Mouse (Mus musculus) midbrain, embryonic 14.5 days (tissue): ENCODE results near the gene Lax1. TPM values are rescaled to one million over a fixed set of nuclear protein-coding genes. Genes with fewer than 3 reads are reported as not detected.

Source experiments
- ATAC-seq: fragments of 200-750 bp; cut with Nextera tagmentation; 2 replicates; pipeline ENCODE4 v1.8.0; 2017; ENCODE audit warnings: moderate number of reproducible peaks, moderate library complexity; ENCODE audit not compliant: low FRiP score, low TSS enrichment
- DNase-seq: peaks from one replicate; pipeline ENCODE4 v3.0.0-alpha.2; 2015
- H3K27ac ChIP-seq: fragments of 300-500 bp; sonication (generic); replicated peaks from 2 replicates; pipeline ENCODE4 v1.5.1; 2014; ENCODE audit warnings: mild to moderate bottlenecking, low read depth, low read length, moderate library complexity
- H3K27me3 ChIP-seq: fragments of 300-500 bp; sonication (generic); 2 replicates; pipeline ENCODE4 v1.6.1; 2014; ENCODE audit warnings: low read length, control low read depth, mixed read lengths; ENCODE audit not compliant: control insufficient read depth, insufficient read depth
- H3K36me3 ChIP-seq: fragments of 300-500 bp; sonication (generic); 2 replicates; pipeline ENCODE4 v1.6.1; 2014; ENCODE audit warnings: low read length, control low read depth; ENCODE audit not compliant: control insufficient read depth, insufficient read depth
- H3K4me1 ChIP-seq: fragments of 300-500 bp; sonication (generic); 2 replicates; pipeline ENCODE4 v1.6.1; 2014; ENCODE audit warnings: mild to moderate bottlenecking, antibody characterized with exemption, low read length, control low read depth; ENCODE audit not compliant: control insufficient read depth, insufficient read depth
- H3K4me2 ChIP-seq: fragments of 300-500 bp; sonication (generic); 2 replicates; pipeline ENCODE4 v1.6.1; 2014; ENCODE audit warnings: mild to moderate bottlenecking, low read length, moderate library complexity
- H3K4me3 ChIP-seq: fragments of 300-500 bp; sonication (generic); replicated peaks from 2 replicates; pipeline ENCODE4 v1.5.1; 2014; ENCODE audit warnings: low read depth, low read length
- H3K9ac ChIP-seq: fragments of 300-500 bp; sonication (generic); replicated peaks from 2 replicates; pipeline ENCODE4 v1.6.1; 2014; ENCODE audit warnings: mild to moderate bottlenecking, low read length, moderate library complexity
- H3K9me3 ChIP-seq: fragments of 300-500 bp; sonication (generic); 2 replicates; pipeline ENCODE4 v1.6.1; 2016; ENCODE audit warnings: low read length, control low read depth, mixed read lengths; ENCODE audit not compliant: control insufficient read depth
- WGBS: fragments of 180-500 bp; shearing (Covaris S2); extraction: QIAGEN DNeasy Blood & Tissue Kit; methylation state at CpG from one replicate; pipeline ENCODE4 v1.1.7; 2014; 5-methylcytosine and 5-hydroxymethylcytosine counted together
- polyA plus RNA-seq: library from polyadenylated mRNA; unstranded; fragments of >200 nt; fragmentation: Nextera tagmentation; extraction: Ambion mirVana; gene quantifications from 2 replicates; pipeline ENCODE4 v1.2.1, GENCODE M21; 2014

Lax1 gene
- polyA plus RNA-seq, 1 experiment from 2014 or later: not detected

DNA sequence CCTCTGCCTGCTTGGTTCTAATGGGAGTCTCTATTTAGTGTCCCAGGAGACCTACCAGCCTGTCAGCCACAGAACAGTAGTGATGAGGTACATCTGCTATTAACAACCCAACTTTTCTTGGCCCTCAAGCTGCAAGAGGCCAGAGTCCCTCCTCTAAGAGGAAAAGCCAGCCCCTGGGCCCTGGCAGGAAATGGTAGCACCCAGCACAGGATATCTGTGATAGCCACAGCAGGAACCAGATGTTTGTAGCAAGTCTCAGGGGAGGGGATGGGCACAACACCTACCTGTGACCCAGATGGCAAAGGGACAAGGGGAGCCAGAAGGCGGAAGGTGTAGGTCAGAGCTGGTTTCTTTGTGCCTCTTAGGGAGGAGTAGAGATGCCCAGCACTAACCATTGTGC lies 5.0 kb upstream of the Lax1 start:
- 95% methylated on average over 1 of the region's 1 CpGs for WGBS

DNA sequence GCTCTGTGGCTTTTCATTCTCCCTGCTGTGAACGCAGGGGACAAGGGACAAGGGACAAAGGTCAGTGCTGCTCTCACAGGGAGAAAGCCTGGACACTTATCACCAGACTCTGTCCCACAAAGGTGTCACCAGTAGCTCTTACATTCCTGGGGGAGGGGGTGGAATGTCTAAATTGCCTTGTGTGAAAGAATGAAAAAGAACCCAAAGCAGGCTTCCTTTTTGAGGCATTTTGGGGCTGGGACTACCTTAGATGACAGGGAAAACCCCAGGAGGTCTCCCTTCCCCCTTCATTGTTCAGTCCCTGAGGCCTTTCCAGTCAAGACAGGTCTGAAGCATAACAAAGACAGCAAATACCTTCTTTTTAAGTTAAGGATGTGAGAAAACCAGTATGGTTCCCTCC lies 4.4 kb upstream of the Lax1 start:
- Histone ChIP-seq H3K9me3 (no peaks in the 10 kb centered on the region), H3K36me3 (no peaks in the 10 kb centered on the region), H3K9ac (no peak overlapping the region), H3K27ac (no peak overlapping the region), H3K4me1 (no peaks in the 10 kb centered on the region), H3K27me3 (no peaks in the 10 kb centered on the region), H3K4me2 (no peak overlapping the region), H3K4me3 (no peak overlapping the region)
- no peak for DNase-seq
- 0% methylated on average over 1 of the region's 1 CpGs for WGBS
- no peak for ATAC-seq

More for the DNA sequence above, 5.0 kb upstream of the Lax1 start:
- Histone ChIP-seq H3K36me3 (no peaks in the 10 kb centered on the region), H3K27ac (no peak overlapping the region), H3K4me2 (no peak overlapping the region), H3K27me3 (no peaks in the 10 kb centered on the region), H3K4me3 (no peak overlapping the region), H3K9me3 (no peaks in the 10 kb centered on the region), H3K4me1 (no peaks in the 10 kb centered on the region), H3K9ac (no peak overlapping the region)
- DNase-seq (no peak), ATAC-seq (no peak)

DNA sequence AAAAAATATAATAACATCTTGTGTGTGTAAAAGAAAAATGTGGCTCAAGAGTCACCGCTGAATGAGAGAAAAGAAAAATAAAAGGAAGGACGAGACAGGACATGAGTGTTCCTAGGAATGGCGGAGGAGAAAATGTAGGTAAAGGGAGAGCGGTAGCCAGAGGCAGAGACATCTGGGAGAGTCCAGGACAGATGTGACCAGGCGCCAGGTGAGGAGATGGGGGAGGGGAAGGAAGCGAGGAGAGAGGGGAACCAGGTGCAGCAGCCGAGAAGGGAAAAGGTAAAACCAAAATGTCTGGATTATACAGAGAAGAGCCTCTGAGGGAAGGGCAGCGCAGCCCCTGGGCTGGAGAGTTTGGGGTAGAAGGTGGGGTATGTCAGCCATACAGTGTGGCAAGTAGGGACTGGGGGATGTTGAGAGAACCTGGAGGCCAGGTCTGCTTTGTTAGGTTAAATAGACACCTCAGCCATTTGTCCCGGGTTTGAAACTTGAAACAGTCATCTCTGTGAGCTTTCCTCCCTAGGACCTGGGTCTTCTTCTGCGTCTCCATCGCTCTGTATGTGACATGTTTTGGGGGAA lies 3.7 kb upstream of the Lax1 start:
- Histone ChIP-seq H3K4me2 (no peak overlapping the region), H3K27me3 (no peaks in the 10 kb centered on the region), H3K9me3 (no peaks in the 10 kb centered on the region), H3K9ac (no peak overlapping the region), H3K27ac (no peak overlapping the region), H3K36me3 (no peaks in the 10 kb centered on the region), H3K4me1 (no peaks in the 10 kb centered on the region), H3K4me3 (no peak overlapping the region)
- ATAC-seq (no peak), DNase-seq (no peak)
- 74% methylated on average over 11 of the region's 11 CpGs for WGBS

DNA sequence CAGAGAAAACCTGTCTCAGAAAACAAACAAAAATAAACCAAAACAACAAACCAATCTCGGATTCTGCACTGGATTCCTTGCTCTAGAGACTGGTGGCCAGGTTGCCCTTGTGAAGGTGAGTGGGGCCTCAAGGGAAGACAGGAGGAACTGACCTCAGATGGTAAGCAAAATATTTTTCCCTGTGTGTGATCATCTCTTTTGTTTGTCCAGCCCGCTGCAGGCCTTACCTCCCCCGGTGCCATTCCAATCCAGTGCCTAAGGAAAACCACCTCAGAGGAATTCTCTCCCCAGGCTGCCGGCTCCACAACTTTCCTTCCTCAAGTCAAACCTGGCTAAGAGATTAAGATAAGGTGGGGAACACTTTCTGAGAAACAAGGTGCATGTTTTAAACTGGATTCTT lies 2.3 kb upstream of the Lax1 start:
- DNase-seq (no peak), ATAC-seq (no peak)
- no peaks in the 10 kb centered on the region for H3K36me3 ChIP-seq
- H3K9me3 ChIP-seq: no peaks in the 10 kb centered on the region
- H3K4me3 ChIP-seq: no peak overlapping the region
- H3K27ac ChIP-seq: no peak overlapping the region
- no peaks in the 10 kb centered on the region for H3K4me1 ChIP-seq
- WGBS: 40% methylated on average over 4 of the region's 4 CpGs
- no peak overlapping the region for H3K9ac ChIP-seq
- no peaks in the 10 kb centered on the region for H3K27me3 ChIP-seq
- H3K4me2 ChIP-seq: no peak overlapping the region

DNA sequence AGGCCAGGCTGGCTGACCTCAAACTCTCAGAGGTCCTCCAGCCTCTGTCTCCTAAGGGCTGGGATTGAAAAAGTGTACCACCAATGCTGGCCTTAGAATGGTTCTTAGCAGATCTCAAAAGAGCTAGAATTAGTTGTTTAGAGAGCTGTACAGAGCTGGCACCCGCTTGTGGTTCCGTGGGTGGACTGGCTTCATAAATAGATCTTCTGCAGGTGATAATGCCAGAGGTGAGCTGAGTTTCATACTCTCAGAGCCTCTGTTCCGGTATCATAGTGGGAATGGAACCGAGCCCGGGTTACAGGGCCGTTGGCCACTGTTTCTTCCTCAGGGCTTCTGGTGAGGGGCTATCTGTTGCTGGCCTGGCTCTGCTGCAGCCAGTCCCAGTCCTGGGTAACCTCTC lies 1.1 kb upstream of the Lax1 start:
- Histone ChIP-seq H3K9me3 (no peaks in the 10 kb centered on the region), H3K27ac (no peak overlapping the region), H3K4me2 (no peak overlapping the region), H3K9ac (no peak overlapping the region), H3K27me3 (no peaks in the 10 kb centered on the region), H3K4me3 (no peak overlapping the region), H3K4me1 (no peaks in the 10 kb centered on the region), H3K36me3 (no peaks in the 10 kb centered on the region)
- 94% methylated on average over 6 of the region's 6 CpGs for WGBS
- ATAC-seq: no peak
- DNase-seq: no peak

DNA sequence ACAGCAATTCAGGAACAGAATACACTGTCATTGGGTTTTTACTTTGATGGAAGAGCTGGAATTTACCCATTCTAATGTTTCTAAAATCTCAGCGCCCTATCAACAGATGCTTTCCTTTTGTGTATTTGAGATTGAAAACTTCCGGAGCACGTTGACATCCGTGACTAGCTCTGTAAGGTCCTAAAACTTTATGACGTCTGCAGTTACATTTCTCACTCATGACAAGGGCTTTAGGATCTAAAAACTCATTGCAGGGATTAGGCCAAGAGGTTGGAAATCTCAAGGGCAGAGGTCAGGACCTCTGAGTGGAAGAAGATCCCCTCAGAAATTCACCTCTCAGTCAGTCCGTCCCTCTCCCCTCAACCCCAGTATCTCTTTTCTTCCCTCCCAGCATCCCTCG lies 1.6 kb downstream of the Lax1 start:
- H3K27ac ChIP-seq: no peak overlapping the region
- WGBS: 70% methylated on average over 7 of the region's 7 CpGs
- no peak overlapping the region for H3K9ac ChIP-seq
- DNase-seq (no peak), ATAC-seq (no peak)
- no peaks in the 10 kb centered on the region for H3K9me3 ChIP-seq
- no peaks in the 10 kb centered on the region for H3K4me1 ChIP-seq
- no peak overlapping the region for H3K4me2 ChIP-seq
- no peaks in the 10 kb centered on the region for H3K27me3 ChIP-seq
- H3K36me3 ChIP-seq: no peaks in the 10 kb centered on the region
- no peak overlapping the region for H3K4me3 ChIP-seq

DNA sequence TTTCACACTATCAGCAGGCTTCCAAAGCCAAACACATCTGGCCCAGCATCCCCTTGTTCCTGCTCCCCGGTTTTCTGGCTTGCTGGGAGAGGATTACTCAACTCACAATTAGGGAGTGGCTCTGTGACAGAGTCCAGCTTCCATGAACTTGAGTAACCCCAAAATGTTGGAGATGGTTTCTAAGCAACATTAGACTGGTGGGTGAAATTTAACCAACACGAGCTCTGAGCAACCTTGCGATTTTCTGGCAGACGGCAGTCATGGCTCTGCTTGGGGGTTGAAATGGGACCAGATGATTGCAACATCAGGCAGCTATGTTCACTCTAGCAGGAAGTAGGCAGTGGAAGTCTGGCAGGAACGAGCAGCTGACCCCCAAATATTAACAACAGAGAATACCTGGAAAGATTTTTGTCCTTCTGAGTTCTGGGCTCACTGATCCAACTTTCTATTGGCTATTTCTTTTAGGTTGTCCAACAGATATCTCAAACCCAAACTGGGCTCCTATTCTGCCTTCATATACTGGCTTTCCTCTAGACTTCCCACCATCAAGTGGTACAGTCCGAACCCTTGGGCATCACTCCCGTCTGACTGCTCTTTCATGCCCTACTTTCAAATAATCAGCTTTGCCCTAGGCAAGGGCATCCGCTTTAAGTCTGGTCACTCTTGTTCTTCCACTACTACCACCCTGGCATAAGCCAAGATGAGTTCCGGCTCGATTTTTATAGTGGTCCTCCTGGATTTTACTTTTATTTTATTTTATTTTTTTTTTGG lies 4.0 kb downstream of the Lax1 start:
- 80% methylated on average over 10 of the region's 10 CpGs for WGBS
- Histone ChIP-seq H3K36me3 (no peaks in the 10 kb centered on the region), H3K4me3 (no peak overlapping the region), H3K9me3 (no peaks in the 10 kb centered on the region), H3K4me1 (no peaks in the 10 kb centered on the region), H3K27me3 (no peaks in the 10 kb centered on the region), H3K9ac (no peak overlapping the region), H3K27ac (no peak overlapping the region), H3K4me2 (no peak overlapping the region)
- ATAC-seq (no peak), DNase-seq (no peak)

DNA sequence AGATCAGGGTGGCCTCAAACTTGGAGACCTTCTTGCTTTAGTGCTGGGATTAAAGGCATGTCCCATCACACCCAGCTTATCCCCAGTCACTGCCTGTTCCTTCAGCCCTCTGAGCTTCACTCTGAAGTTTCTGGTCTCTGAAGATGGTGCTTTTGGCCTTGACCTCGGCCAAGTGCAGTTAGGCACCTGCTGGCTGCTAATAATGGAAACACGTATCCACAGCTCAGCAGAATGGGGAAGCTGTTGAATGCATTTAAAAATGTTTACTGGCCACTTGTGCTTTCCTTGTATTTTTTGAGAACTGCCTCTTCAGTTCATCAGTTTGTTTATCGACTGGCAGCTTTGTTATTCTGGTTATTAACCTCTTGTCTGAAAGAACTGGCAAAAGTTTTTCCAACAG lies 18.1 kb downstream of the Lax1 start:
- DNase-seq (no peak), ATAC-seq (no peak)
- Histone ChIP-seq H3K4me3 (no peak overlapping the region), H3K9ac (no peak overlapping the region), H3K27ac (no peak overlapping the region), H3K4me2 (no peak overlapping the region), H3K27me3 (no peaks in the 10 kb centered on the region), H3K9me3 (no peaks in the 10 kb centered on the region), H3K4me1 (no peaks in the 10 kb centered on the region), H3K36me3 (no peaks in the 10 kb centered on the region)
- 75% methylated on average over 3 of the region's 3 CpGs for WGBS

DNA sequence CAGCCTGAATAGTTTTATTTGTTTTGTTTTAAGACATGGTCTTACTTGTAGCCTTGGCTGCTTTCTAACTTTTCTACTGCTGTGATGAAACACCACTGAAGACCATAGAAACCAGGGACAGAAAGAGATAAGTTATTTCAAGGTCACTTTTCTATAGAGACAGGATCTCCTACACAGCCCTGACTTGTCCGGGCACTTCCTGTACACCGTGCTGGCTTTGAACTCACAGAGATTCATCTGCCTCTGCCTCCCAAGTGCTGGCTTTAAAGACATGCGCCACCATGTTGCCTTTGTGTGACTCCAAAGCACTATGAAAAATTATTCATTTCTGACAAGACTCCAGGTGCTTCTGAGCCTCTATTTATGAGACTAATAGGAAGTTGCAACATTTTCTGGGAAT lies 18.6 kb downstream of the Lax1 start:
- Histone ChIP-seq H3K27ac (no peak overlapping the region), H3K4me1 (no peaks in the 10 kb centered on the region), H3K4me3 (no peak overlapping the region), H3K27me3 (no peaks in the 10 kb centered on the region), H3K9ac (no peak overlapping the region), H3K36me3 (no peaks in the 10 kb centered on the region), H3K9me3 (no peaks in the 10 kb centered on the region), H3K4me2 (no peak overlapping the region)
- DNase-seq (no peak), ATAC-seq (no peak)
- 94% methylated on average over 3 of the region's 3 CpGs for WGBS
